Mouse (Mus musculus) spleen, adult 2 months (tissue): ENCODE results near the gene Hes3. TPM values are rescaled to one million over a fixed set of nuclear protein-coding genes. Genes with fewer than 3 reads are reported as not detected.

Experiments
- DNase-seq, 2 experiments: peaks; one replicate each; pipeline versions ENCODE4 v3.0.0 to v3.0.0-alpha.2; 2012 to 2021; ENCODE audit warnings: low spot score in 2 of 2, low read depth in 1 of 2
- H3K27ac ChIP-seq: fragments of 200-500 bp; 2 replicates; pipeline ENCODE4 v1.5.1; 2012; ENCODE audit warnings: low read length, inconsistent platforms; ENCODE audit not compliant: insufficient read depth
- H3K27me3 ChIP-seq: fragments of 200-500 bp; 2 replicates; pipeline ENCODE4 v1.6.1; 2012; ENCODE audit warnings: mild to moderate bottlenecking, moderate library complexity, low read length, inconsistent platforms; ENCODE audit not compliant: control insufficient read depth, insufficient read depth
- H3K36me3 ChIP-seq: fragments of 200-500 bp; 2 replicates; pipeline ENCODE4 v1.6.1; 2012; ENCODE audit warnings: mild to moderate bottlenecking, low read length, inconsistent platforms; ENCODE audit not compliant: control insufficient read depth, insufficient read depth
- H3K4me1 ChIP-seq: fragments of 200-500 bp; 2 replicates; pipeline ENCODE4 v1.6.1; 2011; ENCODE audit warnings: inconsistent platforms; ENCODE audit not compliant: control insufficient read depth, insufficient read depth, insufficient read length
- H3K4me3 ChIP-seq: fragments of 200-500 bp; 2 replicates; pipeline ENCODE4 v1.5.1; 2011; ENCODE audit warnings: mild to moderate bottlenecking, inconsistent platforms; ENCODE audit not compliant: insufficient read depth, insufficient read length; ENCODE audit errors: extremely low read depth
- CTCF ChIP-seq: fragments of 200-500 bp; IDR thresholded peaks from 2 replicates; pipeline ENCODE4 v1.5.1; 2011; ENCODE audit warnings: mild to moderate bottlenecking, inconsistent platforms; ENCODE audit not compliant: insufficient read depth, insufficient read length, insufficient replicate concordance; ENCODE audit errors: extremely low read depth
- POLR2A ChIP-seq: fragments of 200-500 bp; IDR thresholded peaks from 2 replicates; pipeline ENCODE4 v1.6.1; 2011; ENCODE audit warnings: low read depth, low read length, inconsistent platforms
- WGBS: fragments of 180-500 bp; shearing (Covaris S2); methylation state at CpG from one replicate; pipeline ENCODE4 v1.1.7; 2018; 5-methylcytosine and 5-hydroxymethylcytosine counted together
- polyA plus RNA-seq: library from polyadenylated mRNA; depleted of rRNA; stranded (reverse); fragments of >200 nt; gene quantifications from 2 replicates; pipeline ENCODE4 v1.2.3, GENCODE M21; 2012; rRNA removed

Hes3 gene
- polyA plus RNA-seq, 1 experiment, result 0.11 TPM

- Histone ChIP-seq H3K4me3 (no peak overlapping the region), H3K4me1 (no peaks in the 10 kb centered on the region; the same call in 1 of the 2 replicates), H3K27ac (no peak overlapping the region), H3K36me3 (no peaks in the 10 kb centered on the region), H3K27me3 (no peaks in the 10 kb centered on the region)
- TF ChIP-seq CTCF, result no peak
- no peak for DNase-seq
- WGBS, result 91% methylated on average over 8 of the region's 8 CpGs
These were observed 47.5 kb downstream of the Hes3 start for GRCm38 (mm10) chr4:152243969-152244368.

GRCm38 (mm10) chr4:152243241-152243891 lies 48.1 kb downstream of the Hes3 start:
- no peak overlapping the region for H3K27ac ChIP-seq
- no peak for DNase-seq
- TF ChIP-seq CTCF (no peak), POLR2A (no peak)
- no peaks in the 10 kb centered on the region for H3K36me3 ChIP-seq
- WGBS, result 90% methylated on average over 9 of the region's 9 CpGs
- peaks cover 4% of the 10 kb centered on the region; the same call in 1 of the 2 replicates for H3K4me1 ChIP-seq
- H3K27me3 ChIP-seq, result no peaks in the 10 kb centered on the region
- no peak overlapping the region for H3K4me3 ChIP-seq

GRCm38 (mm10) chr4:152239974-152240373 lies 51.5 kb downstream of the Hes3 start:
- H3K27ac ChIP-seq, result no peak overlapping the region
- TF ChIP-seq CTCF, result no peak
- no peak for TF ChIP-seq POLR2A
- 82% methylated on average over 4 of the region's 4 CpGs for WGBS
- H3K4me1 ChIP-seq, result peaks cover 4% of the 10 kb centered on the region; the same call in 1 of the 2 replicates
- no peak for DNase-seq
- no peak overlapping the region for H3K4me3 ChIP-seq
- H3K36me3 ChIP-seq, result no peaks in the 10 kb centered on the region
- H3K27me3 ChIP-seq, result no peaks in the 10 kb centered on the region

Other genes with a start within 250 kb of the Hes3 start
- 9.5 and 13.1 TPM in 2 replicates for gene Plekhg5, start 219.2 kb downstream of the Hes3 start, polyA plus RNA-seq
- gene Tnfrsf25, start 175.7 kb downstream of the Hes3 start, polyA plus RNA-seq, result 17.0 and 27.0 TPM in 2 replicates
- gene Espn, start 139.3 kb downstream of the Hes3 start, polyA plus RNA-seq, result 2.1 and 2.7 TPM in 2 replicates
- gene Hes2, start 132.8 kb downstream of the Hes3 start, polyA plus RNA-seq, result not detected in 2 replicates
- gene Acot7, start 113.5 kb downstream of the Hes3 start, polyA plus RNA-seq, result 15.4 and 17.9 TPM in 2 replicates
- gene Gpr153, start 17.4 kb downstream of the Hes3 start, polyA plus RNA-seq, result 10.5 and 15.7 TPM in 2 replicates
- gene Icmt, start 5.6 kb upstream of the Hes3 start, polyA plus RNA-seq, result 16.2 and 19.3 TPM in 2 replicates
- 0.08 TPM in 1 of 2 replicates, not detected in the other for gene Rnf207, start 27.3 kb upstream of the Hes3 start, polyA plus RNA-seq
- gene Rpl22, start 34.1 kb upstream of the Hes3 start, polyA plus RNA-seq, result 24.6 and 29.3 TPM in 2 replicates
- 0.06 and 0.11 TPM in 2 replicates for gene Chd5, start 47.0 kb upstream of the Hes3 start, polyA plus RNA-seq
- 1.2 and 2.1 TPM in 2 replicates for gene Nphp4, start 185.0 kb upstream of the Hes3 start, polyA plus RNA-seq
- 34.6 and 47.0 TPM in 2 replicates for gene Kcnab2, start 186.2 kb upstream of the Hes3 start, polyA plus RNA-seq